Mouse (Mus musculus) gastrocnemius, adult 18-20 months (tissue): ENCODE measurements around the gene Wnt7b. TPM values are rescaled to one million over a fixed set of nuclear protein-coding genes. Genes with fewer than 3 reads are reported as not detected.
A peak's percentile ranks its signal among the peaks of the same experiment; 100 is the strongest.

Source experiments
- DNase-seq: peaks from one replicate; pipeline ENCODE4 v3.0.0; 2021; ENCODE audit warnings: low spot score
- total RNA-seq, 2 experiments: library from RNA; stranded (reverse); gene quantifications; 2 replicates each; pipeline ENCODE4 v1.2.3; 2021

Wnt7b gene
- total RNA-seq, 2 experiments from 2014 or later: 0.07 TPM; not detected in 1

GRCm38 (mm10) chr15:85602021-85602420 lies 19.7 kb upstream of the Wnt7b start:
- DNase-seq: no peak

DNA sequence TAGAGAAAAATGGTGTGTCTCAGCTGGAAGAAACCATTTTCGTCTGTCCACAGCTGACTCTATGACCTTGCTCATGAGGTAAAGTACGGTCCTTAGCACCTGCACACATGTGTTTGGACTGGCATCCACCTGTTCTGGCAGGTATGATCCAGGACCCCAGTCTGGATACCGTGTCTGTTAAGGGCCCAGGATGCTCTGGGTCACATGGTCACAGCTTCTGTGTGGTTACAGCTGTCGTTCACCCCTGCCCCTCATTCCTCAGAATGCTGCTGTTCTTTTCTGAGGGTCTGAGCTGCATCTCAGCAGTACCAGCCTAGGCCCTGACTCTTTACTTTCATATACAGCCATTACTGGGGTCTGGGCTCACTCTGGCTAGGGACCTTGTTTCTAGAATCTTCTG lies 18.9 kb upstream of the Wnt7b start:
- DNase-seq: no peak

- peak; percentile 54 for DNase-seq
Observed at GRCm38 (mm10) chr15:85600696-85601094, 18.4 kb upstream of the Wnt7b start.

- peak; percentile 85 for DNase-seq
Observed at GRCm38 (mm10) chr15:85599887-85600695, 17.8 kb upstream of the Wnt7b start.

- DNase-seq: peak; percentile 81
Observed at GRCm38 (mm10) chr15:85598984-85599886, 17.0 kb upstream of the Wnt7b start.

DNA sequence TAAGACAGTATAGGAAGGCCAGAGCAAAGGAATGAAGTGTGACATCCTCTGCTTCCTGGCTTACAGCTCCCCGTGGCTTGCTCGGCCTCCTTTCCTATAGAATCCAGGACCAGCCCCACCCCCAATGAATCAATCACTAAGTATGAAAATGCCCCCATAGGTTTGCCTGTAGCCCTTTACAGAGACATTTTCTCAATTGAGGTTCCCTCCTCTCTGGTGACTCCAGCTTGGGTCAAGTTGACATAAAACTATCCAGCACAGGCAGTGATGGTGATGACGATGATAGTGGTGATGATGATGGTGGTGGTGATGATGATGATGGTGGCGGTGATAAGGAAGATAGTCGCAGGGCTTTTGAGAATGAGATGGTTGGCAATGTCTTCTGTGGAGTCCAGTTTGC lies 16.2 kb upstream of the Wnt7b start:
- DNase-seq: no peak

- DNase-seq: no peak
Observed at GRCm38 (mm10) chr15:85597403-85597802, 15.1 kb upstream of the Wnt7b start.

- no peak for DNase-seq
Observed at GRCm38 (mm10) chr15:85592674-85593073, 10.4 kb upstream of the Wnt7b start.

GRCm38 (mm10) chr15:85590831-85591230 lies 8.6 kb upstream of the Wnt7b start:
- no peak for DNase-seq

DNA sequence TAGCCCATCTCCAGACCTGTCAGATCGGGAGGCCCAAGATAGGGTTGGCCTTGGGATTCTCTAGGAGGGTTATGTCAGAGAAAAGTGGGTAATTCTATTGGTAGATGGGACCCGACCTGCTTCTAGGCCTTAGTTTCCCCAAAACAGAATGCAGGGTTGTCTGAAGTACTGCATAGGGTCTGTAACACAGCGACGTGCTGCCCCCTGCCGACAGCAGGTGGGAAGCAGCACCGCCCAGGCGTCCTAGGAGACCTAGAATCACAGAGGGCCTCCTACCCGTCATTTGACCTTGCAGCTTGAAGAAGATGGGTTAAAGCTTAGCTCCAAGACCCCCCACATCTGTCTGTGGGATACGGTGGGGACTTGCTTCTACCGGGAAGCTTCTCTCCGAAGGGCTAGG lies 1.2 kb upstream of the Wnt7b start:
- DNase-seq: peak; percentile 59

- peak; percentile 76 for DNase-seq
Observed at GRCm38 (mm10) chr15:85583024-85583423, 751 bp upstream of the Wnt7b start.

GRCm38 (mm10) chr15:85581563-85582064 lies 659 bp downstream of the Wnt7b start:
- no peak for DNase-seq

GRCm38 (mm10) chr15:85580934-85581562 lies 1.2 kb downstream of the Wnt7b start:
- no peak for DNase-seq

DNA sequence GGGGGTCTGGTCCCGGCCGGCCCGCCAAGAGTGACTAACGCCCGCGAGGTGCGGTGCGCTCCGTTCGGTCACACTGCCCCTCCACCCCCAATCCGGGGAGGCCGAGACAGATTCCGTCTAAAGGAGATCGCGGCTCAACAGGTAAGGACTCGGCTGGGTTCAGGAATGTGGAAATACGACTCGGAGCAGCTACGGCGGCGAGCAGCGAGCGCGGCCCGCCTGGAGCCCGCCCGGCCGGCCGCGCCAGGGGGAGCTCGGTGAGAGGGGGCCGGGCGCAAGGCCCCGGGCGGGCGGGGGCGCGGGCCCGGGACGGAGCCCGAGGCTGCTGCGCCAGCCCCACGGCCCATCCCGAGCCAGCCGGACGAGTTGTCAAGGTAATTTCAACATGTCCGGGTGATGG lies 1.8 kb downstream of the Wnt7b start:
- DNase-seq: no peak

DNA sequence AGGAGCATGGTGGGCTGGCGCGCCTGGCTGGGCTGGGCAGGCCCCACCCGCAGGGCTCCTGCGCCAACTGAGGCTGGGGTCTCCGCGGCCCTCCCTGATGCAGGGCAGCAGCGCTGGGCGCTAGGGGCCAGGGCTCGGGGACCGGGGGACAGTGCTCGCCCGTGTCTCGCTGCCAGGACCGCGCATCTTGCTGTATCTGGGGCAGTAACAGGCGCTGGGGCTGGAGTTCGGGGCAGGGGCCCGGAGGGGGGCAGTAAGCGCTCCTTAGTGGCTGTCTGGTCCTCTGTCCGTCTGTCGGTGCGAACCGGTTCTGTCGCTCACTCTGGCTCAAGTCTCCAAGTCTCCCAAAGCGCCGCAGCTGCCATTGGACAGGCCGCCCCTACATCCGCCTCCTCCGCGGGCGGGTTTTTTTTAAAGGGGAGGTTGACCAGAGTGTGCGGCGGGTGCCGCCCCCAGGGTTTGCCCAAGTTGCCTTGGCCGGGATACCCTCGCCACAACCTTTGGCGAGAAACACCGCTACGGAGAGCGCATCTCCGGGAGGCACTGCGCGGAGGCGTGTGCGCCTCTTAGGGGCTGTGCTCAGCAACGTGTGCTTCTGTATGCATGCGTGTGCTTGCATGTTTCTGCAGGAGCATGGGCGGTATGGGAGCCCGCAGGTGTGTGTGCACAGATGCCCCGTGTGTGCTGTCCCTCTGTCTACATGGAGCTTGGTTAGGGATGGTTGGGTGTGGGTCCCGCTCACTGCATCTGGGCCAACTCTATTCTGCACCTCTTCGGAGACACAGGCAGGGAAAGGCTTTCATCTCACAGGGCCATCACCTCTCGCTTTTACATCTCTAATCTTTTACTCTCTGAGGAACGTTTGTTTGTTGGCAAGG lies 4.5 kb downstream of the Wnt7b start:
- no peak for DNase-seq

GRCm38 (mm10) chr15:85576511-85577440 lies 5.5 kb downstream of the Wnt7b start:
- no peak for DNase-seq

DNA sequence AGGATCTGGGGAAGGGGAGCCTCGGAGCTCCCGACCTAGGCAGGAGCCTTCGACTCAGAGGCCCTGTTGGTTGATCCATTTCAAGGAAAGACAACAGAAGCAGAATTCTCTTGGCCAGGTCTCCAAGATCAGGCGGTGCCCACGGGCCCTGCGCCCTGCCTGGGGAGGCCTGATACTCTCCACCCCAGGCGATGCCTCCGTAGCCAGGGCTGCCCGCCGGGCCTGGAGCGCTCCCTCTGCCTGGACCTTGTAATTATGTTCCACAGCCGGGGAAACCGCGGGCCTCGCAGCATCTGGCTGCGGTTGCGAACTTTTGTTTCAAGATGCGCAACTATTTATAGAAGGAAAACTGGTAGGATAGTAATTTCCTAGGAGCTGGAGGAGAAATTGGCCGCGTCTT lies 6.2 kb downstream of the Wnt7b start:
- DNase-seq: no peak

DNA sequence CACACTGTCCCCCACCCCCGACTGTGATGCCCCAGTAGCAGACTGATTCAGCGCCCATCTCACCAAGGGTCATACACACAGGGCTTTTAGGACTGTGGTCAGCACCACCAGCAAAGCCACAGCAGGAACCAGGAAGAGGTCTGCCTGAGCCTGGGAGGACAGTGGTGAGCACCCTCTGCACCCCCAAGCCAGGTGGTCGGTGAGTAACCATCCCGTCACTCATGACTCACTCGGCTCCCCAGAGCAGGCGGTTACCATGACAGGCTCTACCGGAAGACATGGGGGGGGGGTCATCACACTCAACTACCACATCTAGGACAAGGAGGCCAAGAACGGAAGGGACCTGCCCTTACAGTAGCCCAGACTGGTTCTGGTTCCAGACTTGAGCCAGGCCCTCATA lies 7.7 kb downstream of the Wnt7b start:
- DNase-seq: no peak

GRCm38 (mm10) chr15:85574086-85574485 lies 8.2 kb downstream of the Wnt7b start:
- DNase-seq: no peak
